Mouse (Mus musculus): ENCODE data around the gene Trat1. TPM values are rescaled to one million over a fixed set of nuclear protein-coding genes. Genes with fewer than 3 reads are reported as not detected.

The Trat1 gene
- polyA plus RNA-seq (2021; fragmentation: Nextera tagmentation), result not detected in 2 replicates
- long read RNA-seq, experiment 1, result 0 reads
- long read RNA-seq, experiment 2, result 0 reads

GRCm38 (mm10) chr16:48771971-48772445, at the start of gene Trat1:
Gene Trat1 (minus strand): TSS chr16:48772021.

GRCm38 (mm10) chr16:48816695-48817094, 44.9 kb upstream of the Trat1 start, which contains the start of gene Retnlb:
Gene Retnlb (plus strand): TSS chr16:48816856.

Other genes starting within 250 kb of the Trat1 start
- gene Retnlb, start 44.8 kb upstream of the Trat1 start, polyA plus RNA-seq (2021; fragmentation: Nextera tagmentation), result not detected in 2 replicates
- gene Retnla, start 70.5 kb upstream of the Trat1 start, polyA plus RNA-seq (2021; fragmentation: Nextera tagmentation), result not detected in 2 replicates
- gene Retnlg, start 100.6 kb upstream of the Trat1 start, polyA plus RNA-seq (2021; fragmentation: Nextera tagmentation), result not detected in 2 replicates
- gene Dzip3, start 222.1 kb upstream of the Trat1 start, polyA plus RNA-seq (2021; fragmentation: Nextera tagmentation), result 17.1 and 19.5 TPM in 2 replicates
- 0.63 TPM in 2 replicates for gene Cip2a, start 222.2 kb upstream of the Trat1 start, polyA plus RNA-seq (2021; fragmentation: Nextera tagmentation)